Mouse (Mus musculus) liver, embryonic 15.5 days (tissue): Measurements from ENCODE around the gene Ret. TPM values are rescaled to one million over a fixed set of nuclear protein-coding genes. Genes with fewer than 3 reads are reported as not detected.

Experiments
- ATAC-seq: fragments of 200-750 bp; cut with Nextera tagmentation; 2 replicates; pipeline ENCODE4 v1.8.0; 2017; ENCODE audit warnings: moderate number of reproducible peaks, mild to moderate bottlenecking, moderate library complexity; ENCODE audit not compliant: insufficient read depth
- H3K27ac ChIP-seq: fragments of 300-500 bp; sonication (generic); replicated peaks from 2 replicates; pipeline ENCODE4 v1.5.1; 2015; ENCODE audit warnings: mild to moderate bottlenecking, inconsistent platforms
- H3K27me3 ChIP-seq: fragments of 300-500 bp; sonication (generic); 2 replicates; pipeline ENCODE4 v1.6.1; 2015; ENCODE audit warnings: mild to moderate bottlenecking, inconsistent platforms
- H3K36me3 ChIP-seq: fragments of 300-500 bp; sonication (generic); replicated peaks from 2 replicates; pipeline ENCODE4 v1.6.1; 2015; ENCODE audit warnings: moderate library complexity, mild to moderate bottlenecking, inconsistent platforms
- H3K4me1 ChIP-seq: fragments of 300-500 bp; sonication (generic); replicated peaks from 2 replicates; pipeline ENCODE4 v1.6.1; 2015; ENCODE audit warnings: inconsistent platforms
- H3K4me2 ChIP-seq: fragments of 300-500 bp; sonication (generic); 2 replicates; pipeline ENCODE4 v1.6.1; 2015; ENCODE audit warnings: moderate library complexity, mild to moderate bottlenecking, inconsistent platforms
- H3K4me3 ChIP-seq: fragments of 300-500 bp; sonication (generic); replicated peaks from 2 replicates; pipeline ENCODE4 v1.5.1; 2015; ENCODE audit warnings: mild to moderate bottlenecking, inconsistent platforms
- H3K9ac ChIP-seq: fragments of 300-500 bp; sonication (generic); 2 replicates; pipeline ENCODE4 v1.6.1; 2015; ENCODE audit warnings: moderate library complexity, mild to moderate bottlenecking, inconsistent platforms
- H3K9me3 ChIP-seq: fragments of 300-500 bp; sonication (generic); replicated peaks from 2 replicates; pipeline ENCODE4 v1.6.1; 2016; ENCODE audit warnings: inconsistent platforms
- WGBS: fragments of 180-500 bp; shearing (Covaris S2); methylation state at CpG from one replicate; pipeline ENCODE4 v1.1.7; 2015; ENCODE audit warnings: mixed read lengths; ENCODE audit not compliant: insufficient replicate concordance; 5-methylcytosine and 5-hydroxymethylcytosine counted together
- polyA plus RNA-seq: library from polyadenylated mRNA; unstranded; fragments of >200 nt; fragmentation: Nextera tagmentation; extraction: Ambion mirVana; gene quantifications from 2 replicates; pipeline ENCODE4 v1.2.1, GENCODE M21; 2015

The Ret gene
- polyA plus RNA-seq, result 0.08 and 0.26 TPM in 2 replicates

DNA sequence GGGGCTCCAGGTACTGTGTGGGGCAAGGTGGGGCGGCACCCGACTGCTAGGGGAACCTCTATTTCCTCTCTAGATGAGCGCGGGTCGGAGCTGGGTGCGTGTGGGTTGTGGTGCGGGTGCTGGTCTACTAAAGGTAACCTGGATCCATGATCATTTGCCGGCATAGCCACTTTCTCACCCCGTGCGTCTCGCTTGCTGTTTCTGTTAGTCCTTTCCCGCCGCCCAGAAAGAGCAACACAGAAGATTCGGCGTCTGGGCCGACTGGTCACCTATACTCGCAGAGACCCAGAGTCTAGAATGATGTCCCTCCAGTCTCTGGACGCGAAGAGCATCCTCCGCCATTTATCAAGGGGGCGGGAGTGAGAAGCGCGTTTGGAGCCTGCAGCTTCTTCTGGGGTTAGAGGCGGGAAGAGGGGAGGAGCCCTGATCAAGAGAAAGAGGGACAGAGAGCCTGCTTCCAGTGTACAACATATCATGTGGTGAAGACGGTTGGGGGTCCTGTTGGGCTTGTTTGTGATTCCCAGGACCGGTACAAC lies at the start of gene Ret:
Ret (minus strand) TSS at position 279 of the 536 bp plus-strand sequence.
- no peak within 1 kb of the TSS for H3K27ac ChIP-seq
- peaks cover 12% of the 10 kb centered on the region; the same call in 1 of the 2 replicates for H3K4me1 ChIP-seq
- WGBS, result 1% methylated on average over 24 of the region's 26 CpGs
- ATAC-seq, result no peak
- peak within 1 kb of the TSS; percentile 68 for H3K4me2 ChIP-seq
- no peaks in the 10 kb centered on the region for H3K36me3 ChIP-seq
- peaks cover 90% of the 10 kb centered on the region for H3K27me3 ChIP-seq
- H3K4me3 ChIP-seq, result peak within 1 kb of the TSS; percentile 41
- no peaks in the 10 kb centered on the region for H3K9me3 ChIP-seq
- no peak within 1 kb of the TSS for H3K9ac ChIP-seq

DNA sequence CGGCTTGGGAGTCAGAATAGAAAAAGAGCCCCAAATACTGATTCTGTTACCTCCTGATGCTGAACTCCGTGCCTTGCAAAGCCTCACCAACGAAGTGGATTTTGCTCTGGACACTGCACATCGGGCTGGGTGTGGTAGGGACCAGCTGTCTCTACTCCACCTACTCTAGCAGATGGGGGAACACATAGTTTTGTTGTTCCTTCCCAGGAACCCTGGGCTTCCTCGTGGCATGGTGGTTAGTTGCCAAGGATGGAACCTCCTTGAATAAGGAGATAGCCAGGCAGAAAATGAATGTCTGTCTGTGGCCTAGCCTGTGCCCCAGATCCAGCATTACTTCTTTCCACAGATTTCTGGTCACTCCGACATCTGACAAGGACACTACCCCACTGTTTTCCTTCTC lies 49.6 kb upstream of the Ret start:
- 61% methylated on average over 6 of the region's 6 CpGs for WGBS

GRCm38 (mm10) chr6:118244106-118244505 lies 46.6 kb upstream of the Ret start:
- ATAC-seq, result no peak
- 56% methylated on average over 7 of the region's 7 CpGs for WGBS
- no peak overlapping the region for H3K4me3 ChIP-seq
- H3K27ac ChIP-seq, result no peak overlapping the region
- no peaks in the 10 kb centered on the region for H3K9me3 ChIP-seq
- no peak overlapping the region for H3K4me2 ChIP-seq
- no peaks in the 10 kb centered on the region for H3K27me3 ChIP-seq
- H3K9ac ChIP-seq, result no peak overlapping the region
- no peaks in the 10 kb centered on the region for H3K36me3 ChIP-seq
- no peaks in the 10 kb centered on the region for H3K4me1 ChIP-seq

More for the DNA sequence above, 49.6 kb upstream of the Ret start:
- Histone ChIP-seq H3K27me3 (no peaks in the 10 kb centered on the region), H3K4me1 (no peaks in the 10 kb centered on the region), H3K4me3 (no peak overlapping the region), H3K9ac (no peak overlapping the region), H3K36me3 (no peaks in the 10 kb centered on the region), H3K27ac (no peak overlapping the region), H3K4me2 (no peak overlapping the region), H3K9me3 (no peaks in the 10 kb centered on the region)
- no peak for ATAC-seq

DNA sequence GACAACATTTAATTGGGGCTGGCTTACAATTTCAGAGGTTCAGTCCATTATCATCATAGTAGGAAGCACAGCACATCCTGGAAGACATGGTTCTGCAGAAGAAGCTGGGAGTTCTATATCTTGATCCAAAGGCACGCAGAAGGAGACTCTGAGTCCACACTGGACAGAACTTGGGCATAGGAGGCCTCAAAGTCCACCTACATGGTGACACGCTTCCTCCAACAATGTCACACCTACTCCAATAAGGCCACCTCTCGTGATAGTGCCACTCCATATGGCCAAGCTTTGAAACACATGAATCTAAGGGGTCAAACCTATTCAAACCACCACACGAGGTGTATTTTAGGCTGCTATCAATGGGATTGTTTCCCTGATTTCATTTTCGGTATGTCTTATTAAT lies 45.4 kb upstream of the Ret start:
- 62% methylated on average over 5 of the region's 5 CpGs for WGBS

DNA sequence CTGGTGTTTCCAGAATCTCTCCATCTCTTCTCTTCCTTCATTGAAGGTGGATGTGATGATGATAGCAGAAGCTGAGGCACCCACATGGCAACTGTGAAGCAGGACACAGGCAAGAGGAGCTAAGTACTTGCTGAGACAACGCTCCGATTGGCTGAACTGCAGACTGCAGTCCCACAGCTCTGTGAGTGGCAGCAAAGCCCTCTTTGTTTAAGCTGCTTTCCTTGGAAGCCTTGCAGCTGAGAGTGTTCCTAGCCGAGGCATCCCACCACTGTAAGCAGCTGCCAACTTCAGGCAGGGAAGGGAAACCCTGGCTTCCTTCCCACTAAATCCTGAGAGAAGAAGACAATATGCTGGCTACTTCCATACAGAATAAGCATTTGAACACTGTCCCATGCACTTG lies 28.6 kb upstream of the Ret start:
- ATAC-seq, result no peak
- Histone ChIP-seq H3K9me3 (no peaks in the 10 kb centered on the region), H3K4me1 (no peaks in the 10 kb centered on the region), H3K4me3 (no peak overlapping the region), H3K27ac (no peak overlapping the region), H3K36me3 (no peaks in the 10 kb centered on the region), H3K4me2 (no peak overlapping the region), H3K9ac (no peak overlapping the region), H3K27me3 (no peaks in the 10 kb centered on the region)
- WGBS, result 35% methylated on average over 3 of the region's 3 CpGs

More for the DNA sequence above, 45.4 kb upstream of the Ret start:
- Histone ChIP-seq H3K36me3 (no peaks in the 10 kb centered on the region), H3K27ac (no peak overlapping the region), H3K4me2 (no peak overlapping the region), H3K4me1 (no peaks in the 10 kb centered on the region), H3K27me3 (no peaks in the 10 kb centered on the region), H3K4me3 (no peak overlapping the region), H3K9me3 (no peaks in the 10 kb centered on the region), H3K9ac (no peak overlapping the region)
- no peak for ATAC-seq

DNA sequence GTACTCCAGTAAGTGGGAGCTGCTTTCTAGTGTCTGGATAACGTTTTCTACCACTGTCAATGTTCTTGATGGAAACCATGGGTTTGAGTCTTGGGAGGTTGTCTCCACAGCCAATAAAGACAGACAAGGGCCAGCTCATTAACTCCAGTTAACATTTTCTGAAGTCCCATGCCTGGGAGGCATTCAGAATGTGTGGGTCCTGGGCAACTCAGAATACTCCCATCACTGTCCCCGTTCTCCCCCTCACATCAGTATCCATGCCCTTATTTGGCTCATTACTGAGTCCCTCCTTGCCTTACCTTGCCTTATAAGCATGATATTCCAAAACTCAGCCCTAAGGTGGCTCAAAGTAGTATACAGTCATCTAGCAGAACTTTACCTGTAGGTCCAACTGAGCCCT lies 25.0 kb upstream of the Ret start:
- no peak for ATAC-seq
- Histone ChIP-seq H3K27ac (no peak overlapping the region), H3K27me3 (no peaks in the 10 kb centered on the region), H3K4me3 (no peak overlapping the region), H3K4me2 (no peak overlapping the region), H3K9ac (no peak overlapping the region), H3K4me1 (no peaks in the 10 kb centered on the region), H3K36me3 (no peaks in the 10 kb centered on the region), H3K9me3 (no peaks in the 10 kb centered on the region)
- 41% methylated on average over 2 of the region's 2 CpGs for WGBS

GRCm38 (mm10) chr6:118215676-118216075 lies 18.2 kb upstream of the Ret start:
- no peaks in the 10 kb centered on the region for H3K9me3 ChIP-seq

DNA sequence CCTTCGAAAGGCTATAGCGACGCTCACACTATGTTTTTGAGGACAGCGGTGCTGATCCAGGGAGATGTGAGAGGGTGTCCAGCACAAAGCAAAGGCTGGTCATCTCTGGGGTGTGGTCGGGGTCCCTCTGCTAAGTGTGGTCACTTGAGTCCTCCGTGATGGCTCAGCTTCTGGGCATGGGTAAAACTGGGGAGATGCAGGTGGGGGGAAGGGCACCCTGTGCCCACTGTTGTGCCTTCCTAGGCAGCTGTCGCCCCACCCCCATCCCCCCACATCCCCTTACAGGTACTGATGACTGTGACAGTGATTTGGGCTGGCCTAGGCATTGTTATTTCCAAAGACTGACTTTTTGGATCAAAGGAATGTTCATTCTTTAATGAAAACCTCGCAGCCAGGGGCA lies 10.8 kb upstream of the Ret start:
- Histone ChIP-seq H3K4me3 (no peak overlapping the region), H3K4me2 (no peak overlapping the region), H3K36me3 (no peaks in the 10 kb centered on the region), H3K27me3 (0 out of 2 replicates have a peak, but pooled peaks cover 10% of the 10 kb centered on the region), H3K27ac (no peak overlapping the region), H3K9ac (no peak overlapping the region), H3K4me1 (no peaks in the 10 kb centered on the region), H3K9me3 (no peaks in the 10 kb centered on the region)
- WGBS, result 66% methylated on average over 8 of the region's 8 CpGs
- ATAC-seq, result no peak

More at GRCm38 (mm10) chr6:118215676-118216075, 18.2 kb upstream of the Ret start:
- 76% methylated on average over 9 of the region's 9 CpGs for WGBS
- no peak for ATAC-seq
- H3K36me3 ChIP-seq, result no peaks in the 10 kb centered on the region
- H3K4me2 ChIP-seq, result no peak overlapping the region
- no peak overlapping the region for H3K9ac ChIP-seq
- no peaks in the 10 kb centered on the region for H3K27me3 ChIP-seq
- H3K4me1 ChIP-seq, result no peaks in the 10 kb centered on the region
- H3K27ac ChIP-seq, result no peak overlapping the region
- H3K4me3 ChIP-seq, result no peak overlapping the region

- Histone ChIP-seq H3K9me3 (no peaks in the 10 kb centered on the region), H3K4me2 (no peak overlapping the region), H3K27ac (no peak overlapping the region), H3K27me3 (peaks cover 15% of the 10 kb centered on the region; the same call in 1 of the 2 replicates), H3K9ac (no peak overlapping the region), H3K4me1 (no peaks in the 10 kb centered on the region), H3K36me3 (no peaks in the 10 kb centered on the region), H3K4me3 (no peak overlapping the region)
- WGBS, result 74% methylated on average over 6 of the region's 6 CpGs
- no peak for ATAC-seq
Observed at GRCm38 (mm10) chr6:118206386-118206785, 8.9 kb upstream of the Ret start.

GRCm38 (mm10) chr6:118205176-118205890 lies 7.8 kb upstream of the Ret start:
- H3K4me3 ChIP-seq, result no peak overlapping the region
- no peak for ATAC-seq

DNA sequence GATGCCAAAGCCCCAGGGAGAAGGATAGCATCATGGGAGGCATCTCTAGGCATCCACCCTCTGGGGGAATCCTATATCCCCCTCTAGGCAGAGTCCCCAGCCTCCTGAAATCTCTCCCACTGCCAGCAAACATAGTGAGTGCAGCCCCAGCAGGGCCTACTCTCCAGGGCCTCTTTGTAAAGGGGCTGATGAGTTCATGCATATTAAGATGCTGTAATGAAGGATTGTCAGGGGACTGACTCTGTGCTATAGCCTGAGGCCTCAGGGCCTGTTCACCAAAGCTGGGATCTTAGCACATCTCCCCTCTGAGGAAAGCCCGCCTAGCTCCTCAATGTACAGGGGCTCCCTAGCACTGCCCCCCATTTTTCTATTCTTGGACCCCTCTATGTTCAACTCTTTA lies 6.6 kb upstream of the Ret start:
- no peaks in the 10 kb centered on the region for H3K4me1 ChIP-seq
- H3K27me3 ChIP-seq, result peaks cover 36% of the 10 kb centered on the region
- no peaks in the 10 kb centered on the region for H3K9me3 ChIP-seq
- WGBS, result 77% methylated on average over 1 of the region's 1 CpGs
- H3K36me3 ChIP-seq, result no peaks in the 10 kb centered on the region
- ATAC-seq, result no peak
- no peak overlapping the region for H3K4me3 ChIP-seq
- no peak overlapping the region for H3K9ac ChIP-seq
- H3K27ac ChIP-seq, result no peak overlapping the region
- H3K4me2 ChIP-seq, result no peak overlapping the region

More at GRCm38 (mm10) chr6:118205176-118205890, 7.8 kb upstream of the Ret start:
- WGBS, result 43% methylated on average over 7 of the region's 7 CpGs
- Histone ChIP-seq H3K27ac (no peak overlapping the region), H3K9ac (no peak overlapping the region), H3K4me1 (no peaks in the 10 kb centered on the region), H3K4me2 (no peak overlapping the region), H3K36me3 (no peaks in the 10 kb centered on the region), H3K9me3 (no peaks in the 10 kb centered on the region), H3K27me3 (peaks cover 25% of the 10 kb centered on the region)
